Mouse (Mus musculus) thymus, adult 2 months (tissue): ENCODE measurements around the gene Nfkb1.

Source experiments
- CTCF ChIP-seq: fragments of 200-500 bp; IDR thresholded peaks from 2 replicates; pipeline ENCODE4 v1.5.1; 2012; ENCODE audit warnings: mild to moderate bottlenecking, control low read depth, low read length, moderate library complexity, borderline replicate concordance; ENCODE audit not compliant: control insufficient read depth, poor library complexity, insufficient read depth; ENCODE audit errors: extremely low read depth
- POLR2A ChIP-seq: fragments of 200-500 bp; IDR thresholded peaks from 2 replicates; pipeline ENCODE4 v1.6.1; 2012; ENCODE audit warnings: mild to moderate bottlenecking, low read length, control low read depth, moderate library complexity; ENCODE audit not compliant: control insufficient read depth, poor library complexity, insufficient read depth; ENCODE audit errors: extremely low read depth

GRCm38 (mm10) chr3:135728900-135729299 lies 37.6 kb upstream of the Nfkb1 start:
- no peak for TF ChIP-seq CTCF
- no peak for TF ChIP-seq POLR2A
